Mouse (Mus musculus) forebrain, postnatal 0 days (tissue): ENCODE data around the gene Tbxas1. TPM values are rescaled to one million over a fixed set of nuclear protein-coding genes. Genes with fewer than 3 reads are reported as not detected.

Experiments
- ATAC-seq: fragments of 200-750 bp; cut with Nextera tagmentation; 2 replicates; pipeline ENCODE4 v1.8.0; 2017; ENCODE audit warnings: mild to moderate bottlenecking, moderate library complexity
- DNase-seq: peaks from one replicate; pipeline ENCODE4 v3.0.0-alpha.2; 2015
- H3K27ac ChIP-seq: fragments of 300-500 bp; sonication (generic); 2 replicates; pipeline ENCODE4 v1.5.1; 2014; ENCODE audit warnings: low read depth, mild to moderate bottlenecking, antibody characterized with exemption, low read length, moderate library complexity, mixed read lengths
- H3K27me3 ChIP-seq: fragments of 300-500 bp; sonication (generic); 2 replicates; pipeline ENCODE4 v1.6.1; 2014; ENCODE audit warnings: mild to moderate bottlenecking, low read length, mixed read lengths; ENCODE audit not compliant: insufficient read depth
- H3K36me3 ChIP-seq: fragments of 300-500 bp; sonication (generic); 2 replicates; pipeline ENCODE4 v1.6.1; 2014; ENCODE audit warnings: mild to moderate bottlenecking, moderate library complexity; ENCODE audit not compliant: insufficient read depth
- H3K4me1 ChIP-seq: fragments of 300-500 bp; sonication (generic); 2 replicates; pipeline ENCODE4 v1.6.1; 2014; ENCODE audit warnings: antibody characterized with exemption; ENCODE audit not compliant: insufficient read depth
- H3K4me2 ChIP-seq: fragments of 300-500 bp; sonication (generic); 2 replicates; pipeline ENCODE4 v1.6.1; 2014; ENCODE audit warnings: low read depth, mild to moderate bottlenecking, moderate library complexity
- H3K4me3 ChIP-seq: fragments of 300-500 bp; sonication (generic); 2 replicates; pipeline ENCODE4 v1.5.1; 2014; ENCODE audit warnings: low read depth, low read length, mixed read lengths
- H3K9ac ChIP-seq: fragments of 300-500 bp; sonication (generic); 2 replicates; pipeline ENCODE4 v1.6.1; 2014; ENCODE audit warnings: mild to moderate bottlenecking
- H3K9me3 ChIP-seq: fragments of 300-500 bp; sonication (generic); 2 replicates; pipeline ENCODE4 v1.6.1; 2016; ENCODE audit warnings: low read length
- CTCF ChIP-seq: sonication (generic); IDR thresholded peaks from 2 replicates; pipeline ENCODE4 v1.5.1; 2016; ENCODE audit warnings: antibody characterized with exemption, control low read depth, low read depth
- WGBS: fragments of 180-500 bp; shearing (Covaris S2); extraction: QIAGEN DNeasy Blood & Tissue Kit; methylation state at CpG from one replicate; pipeline ENCODE4 v1.1.7; 2014; 5-methylcytosine and 5-hydroxymethylcytosine counted together
- polyA plus RNA-seq: library from polyadenylated mRNA; unstranded; fragments of >200 nt; fragmentation: Nextera tagmentation; extraction: Ambion mirVana; gene quantifications from 2 replicates; pipeline ENCODE4 v1.2.1, GENCODE M21; 2015
- total RNA-seq: library from RNA; depleted of rRNA; stranded (reverse); fragments of >200 nt; gene quantifications from 2 replicates; pipeline ENCODE4 v1.2.3, GENCODE M21; 2014; rRNA removed

The Tbxas1 gene
- total RNA-seq (1.5 and 1.8 TPM in 2 replicates), polyA plus RNA-seq (1.9 and 2.0 TPM in 2 replicates)

- DNase-seq = peak; percentile 67
Measured at GRCm38 (mm10) chr6:38875258-38876070, at the start of gene Tbxas1. Gene Tbxas1 (plus strand): TSS chr6:38875404.

GRCm38 (mm10) chr6:38825886-38826285, 49.3 kb upstream of the Tbxas1 start:
- Histone ChIP-seq H3K27me3 (no peaks in the 10 kb centered on the region), H3K4me2 (no peak overlapping the region), H3K9ac (no peak overlapping the region), H3K4me1 (no peaks in the 10 kb centered on the region), H3K27ac (no peak overlapping the region), H3K36me3 (no peaks in the 10 kb centered on the region), H3K4me3 (no peak overlapping the region), H3K9me3 (no peaks in the 10 kb centered on the region)
- ATAC-seq = no peak
- DNase-seq = no peak
- no peak for TF ChIP-seq CTCF

More at GRCm38 (mm10) chr6:38875258-38876070, at the start of gene Tbxas1:
- H3K9ac ChIP-seq = peak within 1 kb of the TSS; percentile 96
- no peaks in the 10 kb centered on the region for H3K9me3 ChIP-seq
- H3K4me2 ChIP-seq = peak within 1 kb of the TSS; percentile 62
- H3K4me1 ChIP-seq = peaks cover 13% of the 10 kb centered on the region; the same call in 1 of the 2 replicates
- peak within 1 kb of the TSS; percentile 98 for H3K4me3 ChIP-seq
- TF ChIP-seq CTCF = no peak
- 3% methylated on average over 66 of the region's 77 CpGs for WGBS
- peak; percentile 68 for ATAC-seq
- no peaks in the 10 kb centered on the region for H3K36me3 ChIP-seq
- H3K27me3 ChIP-seq = no peaks in the 10 kb centered on the region
- H3K27ac ChIP-seq = peak within 1 kb of the TSS; percentile 95

- no peaks in the 10 kb centered on the region for H3K9me3 ChIP-seq
- H3K27me3 ChIP-seq = no peaks in the 10 kb centered on the region
- no peak overlapping the region for H3K4me3 ChIP-seq
- no peak overlapping the region for H3K9ac ChIP-seq
- H3K36me3 ChIP-seq = no peaks in the 10 kb centered on the region
- H3K27ac ChIP-seq = no peak overlapping the region
- 81% methylated on average over 3 of the region's 3 CpGs for WGBS
- no peak overlapping the region for H3K4me2 ChIP-seq
- no peak for TF ChIP-seq CTCF
- ATAC-seq (no peak), DNase-seq (no peak)
- no peaks in the 10 kb centered on the region for H3K4me1 ChIP-seq
Measured at GRCm38 (mm10) chr6:38826857-38827256, 48.3 kb upstream of the Tbxas1 start.

- no peak for DNase-seq
- TF ChIP-seq CTCF = no peak
- 86% methylated on average over 5 of the region's 5 CpGs for WGBS
Measured at GRCm38 (mm10) chr6:38827435-38827834, 47.8 kb upstream of the Tbxas1 start.

GRCm38 (mm10) chr6:38828211-38828610, 47.0 kb upstream of the Tbxas1 start:
- TF ChIP-seq CTCF = no peak
- no peak overlapping the region for H3K4me2 ChIP-seq
- H3K36me3 ChIP-seq = no peaks in the 10 kb centered on the region
- H3K4me3 ChIP-seq = no peak overlapping the region
- H3K4me1 ChIP-seq = no peaks in the 10 kb centered on the region
- H3K9me3 ChIP-seq = no peaks in the 10 kb centered on the region
- no peaks in the 10 kb centered on the region for H3K27me3 ChIP-seq
- no peak for DNase-seq
- no peak for ATAC-seq
- H3K9ac ChIP-seq = no peak overlapping the region
- 89% methylated on average over 2 of the region's 2 CpGs for WGBS
- no peak overlapping the region for H3K27ac ChIP-seq

More at GRCm38 (mm10) chr6:38827435-38827834, 47.8 kb upstream of the Tbxas1 start:
- no peaks in the 10 kb centered on the region for H3K36me3 ChIP-seq
- no peak overlapping the region for H3K4me2 ChIP-seq
- H3K9me3 ChIP-seq = no peaks in the 10 kb centered on the region
- H3K27ac ChIP-seq = no peak overlapping the region
- no peak for ATAC-seq
- no peak overlapping the region for H3K9ac ChIP-seq
- H3K4me3 ChIP-seq = no peak overlapping the region
- no peaks in the 10 kb centered on the region for H3K27me3 ChIP-seq
- no peaks in the 10 kb centered on the region for H3K4me1 ChIP-seq

- Histone ChIP-seq H3K27me3 (no peaks in the 10 kb centered on the region), H3K27ac (no peak overlapping the region), H3K9ac (no peak overlapping the region), H3K4me1 (no peaks in the 10 kb centered on the region), H3K4me3 (no peak overlapping the region), H3K4me2 (no peak overlapping the region), H3K9me3 (no peaks in the 10 kb centered on the region), H3K36me3 (no peaks in the 10 kb centered on the region)
- ATAC-seq = no peak
- TF ChIP-seq CTCF = no peak
- 82% methylated on average over 3 of the region's 3 CpGs for WGBS
- DNase-seq = no peak
Measured at GRCm38 (mm10) chr6:38829452-38829851, 45.8 kb upstream of the Tbxas1 start.

GRCm38 (mm10) chr6:38833721-38834120, 41.5 kb upstream of the Tbxas1 start:
- Histone ChIP-seq H3K9ac (no peak overlapping the region), H3K27ac (no peak overlapping the region), H3K4me1 (no peaks in the 10 kb centered on the region), H3K36me3 (no peaks in the 10 kb centered on the region), H3K4me3 (no peak overlapping the region), H3K9me3 (no peaks in the 10 kb centered on the region), H3K4me2 (no peak overlapping the region), H3K27me3 (no peaks in the 10 kb centered on the region)
- no peak for DNase-seq
- TF ChIP-seq CTCF = no peak
- 88% methylated on average over 3 of the region's 3 CpGs for WGBS
- ATAC-seq = no peak
